Mouse (Mus musculus) embryonic facial prominence, embryonic 13.5 days (tissue): ENCODE data around the gene Samd1. TPM values are rescaled to one million over a fixed set of nuclear protein-coding genes. Genes with fewer than 3 reads are reported as not detected.
A peak's percentile ranks its signal among the peaks of the same experiment; 100 is the strongest.
"Not testable (repeated sequence)": the region's sequence is repeated elsewhere in the genome, so short reads cannot be mapped to it uniquely, and the experiment has no call there.

Experiments used
- ATAC-seq: fragments of 200-750 bp; cut with Nextera tagmentation; 2 replicates; pipeline ENCODE4 v1.8.0; 2017; ENCODE audit warnings: low read depth; ENCODE audit not compliant: insufficient number of reproducible peaks, insufficient read depth, low FRiP score, low TSS enrichment
- H3K27ac ChIP-seq: fragments of 300-500 bp; sonication (generic); 2 replicates; pipeline ENCODE4 v1.5.1; 2015; ENCODE audit warnings: moderate library complexity, mild to moderate bottlenecking, inconsistent platforms
- H3K27me3 ChIP-seq: fragments of 300-500 bp; sonication (generic); 2 replicates; pipeline ENCODE4 v1.6.1; 2015; ENCODE audit warnings: mild to moderate bottlenecking, inconsistent platforms
- H3K36me3 ChIP-seq: fragments of 300-500 bp; sonication (generic); 2 replicates; pipeline ENCODE4 v1.6.1; 2015; ENCODE audit warnings: mild to moderate bottlenecking, inconsistent platforms
- H3K4me1 ChIP-seq: fragments of 300-500 bp; sonication (generic); 2 replicates; pipeline ENCODE4 v1.6.1; 2015; ENCODE audit warnings: inconsistent platforms
- H3K4me2 ChIP-seq: fragments of 300-500 bp; sonication (generic); 2 replicates; pipeline ENCODE4 v1.6.1; 2015; ENCODE audit warnings: moderate library complexity, mild to moderate bottlenecking, inconsistent platforms
- H3K4me3 ChIP-seq: fragments of 300-500 bp; sonication (generic); 2 replicates; pipeline ENCODE4 v1.5.1; 2015; ENCODE audit warnings: mild to moderate bottlenecking, inconsistent platforms
- H3K9ac ChIP-seq: fragments of 300-500 bp; sonication (generic); 2 replicates; pipeline ENCODE4 v1.6.1; 2015; ENCODE audit warnings: mild to moderate bottlenecking, inconsistent platforms
- H3K9me3 ChIP-seq: fragments of 300-500 bp; sonication (generic); 2 replicates; pipeline ENCODE4 v1.6.1; 2016; ENCODE audit warnings: inconsistent platforms
- WGBS: fragments of 180-500 bp; shearing (Covaris S2); methylation state at CpG from one replicate; pipeline ENCODE4 v1.1.7; 2015; ENCODE audit warnings: mixed read lengths; 5-methylcytosine and 5-hydroxymethylcytosine counted together
- polyA plus RNA-seq: library from polyadenylated mRNA; unstranded; fragments of >200 nt; fragmentation: Nextera tagmentation; extraction: Ambion mirVana; gene quantifications from 2 replicates; pipeline ENCODE4 v1.2.1, GENCODE M21; 2015

Gene Samd1
- polyA plus RNA-seq, 1 experiment from 2014 or later = 15.8 TPM

- Histone ChIP-seq H3K27ac (no peak overlapping the region; the same call in 1 of the 2 replicates), H3K9ac (no peak overlapping the region), H3K4me3 (no peak overlapping the region), H3K4me2 (peak overlapping the region; percentile 90), H3K36me3 (peaks cover 24% of the 10 kb centered on the region), H3K9me3 (no peaks in the 10 kb centered on the region), H3K27me3 (0 out of 2 replicates have a peak, but pooled peaks cover 5% of the 10 kb centered on the region), H3K4me1 (peaks cover 49% of the 10 kb centered on the region)
- no peak for ATAC-seq
- 63% methylated on average over 12 of the region's 12 CpGs for WGBS
Measured at GRCm38 (mm10) chr8:84002957-84003611, 5.6 kb downstream of the Samd1 start.

GRCm38 (mm10) chr8:84003612-84004246, 6.3 kb downstream of the Samd1 start:
- 62% methylated on average over 6 of the region's 6 CpGs for WGBS
- peak overlapping the region; percentile 85 for H3K9ac ChIP-seq
- H3K4me2 ChIP-seq = peak overlapping the region; percentile 90
- H3K4me1 ChIP-seq = peaks cover 47% of the 10 kb centered on the region
- 0 out of 2 replicates have a peak, but pooled peaks cover 5% of the 10 kb centered on the region for H3K27me3 ChIP-seq
- ATAC-seq = no peak
- no peaks in the 10 kb centered on the region for H3K9me3 ChIP-seq
- peak overlapping the region; percentile 94 for H3K27ac ChIP-seq
- H3K4me3 ChIP-seq = peak overlapping the region; percentile 61
- H3K36me3 ChIP-seq = peaks cover 24% of the 10 kb centered on the region

- Histone ChIP-seq H3K4me3 (peak overlapping the region; percentile 61), H3K27me3 (peaks cover 7% of the 10 kb centered on the region; the same call in 1 of the 2 replicates), H3K4me2 (peak overlapping the region; percentile 90), H3K27ac (peak overlapping the region; percentile 94), H3K9me3 (no peaks in the 10 kb centered on the region), H3K4me1 (peaks cover 40% of the 10 kb centered on the region), H3K9ac (peak overlapping the region; percentile 85), H3K36me3 (peaks cover 20% of the 10 kb centered on the region)
- ATAC-seq = peak; percentile 81
- WGBS = under 1% methylated on average over 30 of the region's 30 CpGs
Measured at GRCm38 (mm10) chr8:84004533-84005201, 7.2 kb downstream of the Samd1 start.

- H3K4me3 ChIP-seq, H3K27ac ChIP-seq, H3K9ac ChIP-seq, ATAC-seq, H3K9me3 ChIP-seq: not testable (repeated sequence)
- WGBS = 95% methylated on average over 7 of the region's 7 CpGs
- Histone ChIP-seq H3K36me3 (peaks cover 15% of the 10 kb centered on the region), H3K27me3 (peaks cover 15% of the 10 kb centered on the region), H3K4me1 (peaks cover 40% of the 10 kb centered on the region), H3K4me2 (peak overlapping the region; percentile 90)
Measured at GRCm38 (mm10) chr8:84005502-84005901, 8.0 kb downstream of the Samd1 start.

GRCm38 (mm10) chr8:84008362-84008761, 10.9 kb downstream of the Samd1 start:
- no peak overlapping the region for H3K4me2 ChIP-seq
- H3K27ac ChIP-seq = no peak overlapping the region
- WGBS = 27% methylated on average over 7 of the region's 7 CpGs
- no peaks in the 10 kb centered on the region for H3K9me3 ChIP-seq
- no peaks in the 10 kb centered on the region for H3K36me3 ChIP-seq
- no peak overlapping the region for H3K4me3 ChIP-seq
- H3K27me3 ChIP-seq = peaks cover 39% of the 10 kb centered on the region
- peaks cover 41% of the 10 kb centered on the region for H3K4me1 ChIP-seq
- H3K9ac ChIP-seq = no peak overlapping the region
- no peak for ATAC-seq

- H3K4me1 ChIP-seq = peaks cover 32% of the 10 kb centered on the region
- H3K36me3 ChIP-seq = no peaks in the 10 kb centered on the region
- no peak overlapping the region for H3K9ac ChIP-seq
- ATAC-seq = no peak
- no peak overlapping the region for H3K27ac ChIP-seq
- no peaks in the 10 kb centered on the region for H3K9me3 ChIP-seq
- peaks cover 52% of the 10 kb centered on the region for H3K27me3 ChIP-seq
- no peak overlapping the region for H3K4me2 ChIP-seq
- H3K4me3 ChIP-seq = no peak overlapping the region
- WGBS = 1% methylated on average over 11 of the region's 11 CpGs
Measured at GRCm38 (mm10) chr8:84009876-84010275, 12.4 kb downstream of the Samd1 start.

GRCm38 (mm10) chr8:84010625-84011611, 13.4 kb downstream of the Samd1 start:
- Histone ChIP-seq H3K4me2 (peak overlapping the region; percentile 97), H3K9me3 (no peaks in the 10 kb centered on the region), H3K27ac (no peak overlapping the region), H3K27me3 (peaks cover 53% of the 10 kb centered on the region), H3K36me3 (no peaks in the 10 kb centered on the region), H3K9ac (peak overlapping the region; percentile 69), H3K4me3 (peak overlapping the region; percentile 56), H3K4me1 (peaks cover 28% of the 10 kb centered on the region)
- 2% methylated on average over 83 of the region's 83 CpGs for WGBS
- ATAC-seq = no peak

GRCm38 (mm10) chr8:84011705-84012498, 14.4 kb downstream of the Samd1 start, which contains the start of gene 2210011C24Rik:
Gene 2210011C24Rik, minus strand, starts transcription at chr8:84012171.
- peak within 1 kb of the TSS; percentile 69 for H3K9ac ChIP-seq
- ATAC-seq = no peak
- H3K4me1 ChIP-seq = peaks cover 28% of the 10 kb centered on the region
- 1% methylated on average over 45 of the region's 45 CpGs for WGBS
- H3K27me3 ChIP-seq = peaks cover 53% of the 10 kb centered on the region
- H3K9me3 ChIP-seq = no peaks in the 10 kb centered on the region
- H3K4me3 ChIP-seq = peak within 1 kb of the TSS; percentile 56
- no peaks in the 10 kb centered on the region for H3K36me3 ChIP-seq
- no peak within 1 kb of the TSS for H3K27ac ChIP-seq
- H3K4me2 ChIP-seq = peak within 1 kb of the TSS; percentile 97

GRCm38 (mm10) chr8:84012499-84013165, 15.2 kb downstream of the Samd1 start:
- no peaks in the 10 kb centered on the region for H3K36me3 ChIP-seq
- peak overlapping the region; percentile 69; the same call in 1 of the 2 replicates for H3K9ac ChIP-seq
- H3K27me3 ChIP-seq = peaks cover 53% of the 10 kb centered on the region
- peaks cover 28% of the 10 kb centered on the region for H3K4me1 ChIP-seq
- H3K9me3 ChIP-seq = no peaks in the 10 kb centered on the region
- peak overlapping the region; percentile 97 for H3K4me2 ChIP-seq
- peak overlapping the region; percentile 56 for H3K4me3 ChIP-seq
- H3K27ac ChIP-seq = no peak overlapping the region
- WGBS = 5% methylated on average over 35 of the region's 35 CpGs
- ATAC-seq = no peak

- ATAC-seq = no peak
Measured at GRCm38 (mm10) chr8:84015833-84016232, 18.4 kb downstream of the Samd1 start.

More at GRCm38 (mm10) chr8:84015833-84016232, 18.4 kb downstream of the Samd1 start:
- H3K4me3 ChIP-seq = no peak overlapping the region
- H3K27me3 ChIP-seq = peaks cover 46% of the 10 kb centered on the region
- peaks cover 18% of the 10 kb centered on the region for H3K4me1 ChIP-seq
- no peaks in the 10 kb centered on the region for H3K9me3 ChIP-seq
- no peak overlapping the region for H3K27ac ChIP-seq
- H3K9ac ChIP-seq = no peak overlapping the region
- H3K4me2 ChIP-seq = no peak overlapping the region
- WGBS = 91% methylated on average over 5 of the region's 5 CpGs
- no peaks in the 10 kb centered on the region for H3K36me3 ChIP-seq
